Mouse (Mus musculus): ENCODE data around the gene Znrf2.
"Not testable (repeated sequence)": the region's sequence is repeated elsewhere in the genome, so short reads cannot be mapped to it uniquely, and the experiment has no call there.

Gene Znrf2

DNA sequence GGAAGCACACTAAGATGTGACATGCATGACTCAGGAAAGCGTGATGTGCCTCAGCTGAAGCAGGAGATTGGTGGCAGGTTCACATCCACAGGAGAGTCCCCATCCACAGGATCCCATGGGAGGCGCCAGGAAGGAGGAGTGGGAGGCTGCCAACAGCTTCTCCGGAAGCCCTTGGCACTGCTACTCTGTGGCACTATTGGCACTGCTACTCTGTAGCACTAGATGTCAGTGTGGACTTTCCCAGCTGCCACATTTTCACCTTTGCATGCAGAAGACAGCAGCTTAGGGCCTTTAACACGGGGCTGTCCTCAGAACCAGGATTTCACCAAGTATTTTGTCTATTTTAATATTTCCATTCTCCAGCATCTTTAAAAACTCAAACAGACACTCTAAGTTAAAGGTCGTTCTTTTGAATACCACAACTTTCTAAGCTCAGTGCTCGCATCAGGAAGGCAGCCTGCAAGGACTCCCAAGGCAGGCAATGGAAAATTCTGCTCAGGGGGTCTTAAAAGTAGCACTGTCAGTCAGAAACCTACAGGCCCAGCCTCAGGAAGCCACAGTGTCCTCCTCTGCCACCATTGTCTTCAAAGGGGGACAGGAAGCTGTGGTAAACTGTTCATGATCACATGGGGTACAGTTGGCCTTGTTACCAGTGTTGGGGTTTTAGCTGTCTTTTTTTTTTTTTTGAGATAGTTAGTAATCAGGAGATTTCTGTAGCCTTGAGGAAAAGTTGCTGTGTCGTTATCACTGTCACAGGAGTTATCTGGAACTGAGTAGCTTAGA, 7.0 kb upstream of the Znrf2 start:
- no peak for DNase-seq (ENCODE audit: low read depth)

- DNase-seq (ENCODE audit: low read depth) = no peak
Observed at GRCm38 (mm10) chr6:54810314-54810646, 6.4 kb upstream of the Znrf2 start.

DNA sequence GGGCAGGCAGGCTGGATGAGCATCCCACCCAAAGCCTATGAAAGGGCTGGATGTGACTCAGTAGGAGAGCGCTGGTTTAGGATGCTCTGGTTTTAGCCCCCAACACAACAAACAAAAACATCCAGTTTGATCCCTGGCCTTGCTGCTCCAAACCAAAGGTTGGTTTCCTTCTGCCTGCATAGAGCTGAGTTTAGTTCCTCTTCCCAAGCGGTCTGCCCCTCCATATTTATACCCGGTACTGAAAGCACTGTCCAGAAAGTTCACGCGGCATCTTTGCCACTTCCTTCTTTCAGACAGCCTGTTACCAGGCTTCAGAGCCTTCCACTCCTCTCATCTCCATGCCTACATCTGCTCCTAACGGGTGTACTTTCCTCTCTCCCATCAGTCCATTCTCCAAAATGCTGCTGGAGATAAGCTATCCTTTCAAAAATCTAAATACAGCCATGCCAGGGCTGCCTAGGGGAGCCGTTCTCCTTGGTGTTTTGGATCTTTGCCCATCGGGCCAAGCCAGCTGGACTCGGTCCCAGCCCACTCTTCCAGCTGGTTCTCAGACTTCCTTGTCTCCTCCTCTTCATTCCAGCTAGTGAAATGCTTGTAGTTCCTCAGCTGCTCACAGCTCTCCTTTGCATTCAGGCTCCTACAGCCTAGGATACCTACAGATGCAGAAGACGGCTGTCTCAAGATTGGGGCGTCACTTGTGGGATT, 5.0 kb upstream of the Znrf2 start:
- DNase-seq (ENCODE audit: low read depth) = peak; percentile 58

DNA sequence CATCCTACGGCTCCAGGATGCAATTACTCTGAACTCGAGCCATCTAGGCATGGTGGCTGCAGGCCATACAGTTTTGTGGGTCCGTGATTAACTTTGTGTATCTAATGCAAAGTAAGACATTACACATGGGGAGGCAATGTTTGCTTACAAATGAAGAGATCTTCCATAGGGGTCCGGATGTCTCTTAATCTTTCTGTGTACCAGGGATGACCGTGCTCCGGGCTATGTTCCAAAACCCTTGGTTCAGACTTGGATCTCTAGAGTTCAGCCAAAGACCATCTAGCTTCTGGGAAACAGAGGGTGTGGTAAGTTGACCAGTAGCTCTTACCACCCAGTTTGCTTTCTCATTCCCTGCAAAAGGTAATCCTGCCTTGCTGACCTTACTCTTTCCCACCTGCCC, 4.4 kb upstream of the Znrf2 start:
- peak; percentile 45 for DNase-seq (ENCODE audit: low read depth)

DNA sequence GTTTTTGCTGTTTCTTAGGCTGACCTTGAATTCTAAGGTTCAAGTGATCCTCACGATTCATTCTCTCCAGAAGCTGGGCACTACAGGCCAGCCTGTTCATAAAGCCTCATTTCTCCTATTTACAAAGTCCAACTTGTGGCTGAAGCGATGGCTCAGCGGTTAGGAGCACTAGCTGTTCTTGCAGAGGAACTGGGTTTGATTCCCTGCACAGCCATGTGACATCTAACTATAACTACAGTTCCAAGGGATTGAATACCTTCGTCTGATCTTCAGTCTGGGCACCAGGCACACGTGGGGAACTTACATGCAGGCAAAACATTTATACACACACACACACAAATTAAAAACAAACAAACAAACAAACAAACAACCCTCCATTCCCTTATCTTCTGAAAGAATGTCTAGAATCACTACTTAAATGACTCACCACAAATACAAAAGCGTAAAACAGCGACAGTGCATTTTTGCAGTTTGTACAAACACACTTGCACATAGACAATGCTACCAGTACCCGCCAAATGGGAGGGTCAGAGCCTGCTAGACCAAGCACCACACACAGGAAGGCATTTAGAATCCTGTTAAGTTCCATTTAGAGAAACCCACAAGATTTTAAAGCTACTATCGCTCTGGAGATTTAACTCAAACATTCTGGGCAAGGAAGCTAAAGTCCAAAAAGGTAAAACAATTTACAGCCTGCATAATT, 1.1 kb upstream of the Znrf2 start:
- DNase-seq (ENCODE audit: low read depth) = no peak

DNA sequence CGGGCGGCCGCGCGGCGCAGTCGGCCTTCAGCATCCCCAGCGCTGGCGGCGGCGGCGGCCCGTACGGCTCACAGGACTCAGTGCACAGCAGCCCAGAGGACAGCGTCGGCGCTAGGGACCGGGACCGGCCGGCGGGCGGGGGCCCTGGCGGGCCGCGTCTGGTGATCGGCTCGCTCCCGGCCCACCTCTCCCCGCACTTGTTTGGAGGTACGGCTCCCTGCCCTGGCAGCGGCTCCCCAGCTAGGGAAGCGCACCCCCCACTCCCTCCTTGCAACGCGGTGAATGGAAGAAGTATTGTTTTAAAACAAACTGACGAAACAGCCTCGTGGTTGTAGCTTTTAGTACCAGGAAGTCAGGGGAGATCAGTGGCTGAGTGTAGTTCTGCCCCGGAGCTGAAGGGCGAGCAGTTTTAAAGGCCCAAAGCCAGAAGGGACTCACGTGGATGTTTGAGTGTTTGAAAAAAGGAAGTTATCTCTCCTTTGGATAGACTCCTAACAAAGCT, 601 bp downstream of the Znrf2 start:
- DNase-seq (ENCODE audit: low read depth) = peak; percentile 51

DNA sequence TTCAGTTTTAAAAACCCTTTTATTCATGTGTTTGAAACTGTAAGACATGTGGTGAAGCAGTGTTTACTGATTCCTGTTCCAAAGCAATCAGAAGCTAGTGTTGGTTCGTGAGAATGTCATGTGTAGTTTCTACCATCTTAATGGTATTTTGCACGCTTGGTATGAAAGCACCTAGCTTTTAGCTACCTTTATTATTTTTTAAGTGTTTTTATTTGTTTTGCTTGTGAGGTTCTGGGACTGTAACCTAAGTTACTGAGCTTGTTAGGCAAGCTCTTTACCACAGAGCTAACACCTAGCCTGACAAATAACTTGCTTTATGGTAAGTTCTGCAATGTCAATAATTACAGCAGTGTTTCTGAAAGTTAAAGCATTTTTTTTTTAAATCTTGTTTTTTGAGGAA, 1.7 kb downstream of the Znrf2 start:
- no peak for DNase-seq (ENCODE audit: low read depth)

DNA sequence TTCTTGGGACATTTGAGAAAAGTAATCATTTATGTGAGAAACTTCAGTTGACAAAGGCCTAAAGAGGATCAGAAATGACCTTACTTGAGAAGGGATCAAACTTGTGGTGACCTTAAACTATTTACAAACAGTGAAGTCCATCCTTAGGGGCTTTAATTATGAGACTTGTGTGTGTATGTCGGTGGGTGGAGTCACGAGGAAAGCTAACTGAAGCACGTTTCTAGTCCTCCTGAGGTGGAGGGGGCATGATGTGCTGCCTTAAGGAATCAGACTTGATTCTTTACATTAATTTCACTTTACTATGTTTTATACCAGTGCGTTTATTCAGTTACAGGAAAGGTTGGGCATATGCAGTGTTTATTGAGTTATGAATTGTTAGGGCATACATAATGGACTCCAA, 2.6 kb downstream of the Znrf2 start:
- DNase-seq (ENCODE audit: low read depth) = no peak

GRCm38 (mm10) chr6:54819746-54820145, 3.0 kb downstream of the Znrf2 start:
- no peak for DNase-seq (ENCODE audit: low read depth)

- DNase-seq (ENCODE audit: low read depth) = no peak
Observed at GRCm38 (mm10) chr6:54822348-54822747, 5.6 kb downstream of the Znrf2 start.

GRCm38 (mm10) chr6:54824561-54824960, 7.8 kb downstream of the Znrf2 start:
- not testable (repeated sequence) for DNase-seq (ENCODE audit: low read depth)

- DNase-seq (ENCODE audit: low read depth) = no peak
Observed at GRCm38 (mm10) chr6:54827481-54827880, 10.8 kb downstream of the Znrf2 start.

- no peak for DNase-seq (ENCODE audit: low read depth)
Observed at GRCm38 (mm10) chr6:54828274-54828673, 11.6 kb downstream of the Znrf2 start.

DNA sequence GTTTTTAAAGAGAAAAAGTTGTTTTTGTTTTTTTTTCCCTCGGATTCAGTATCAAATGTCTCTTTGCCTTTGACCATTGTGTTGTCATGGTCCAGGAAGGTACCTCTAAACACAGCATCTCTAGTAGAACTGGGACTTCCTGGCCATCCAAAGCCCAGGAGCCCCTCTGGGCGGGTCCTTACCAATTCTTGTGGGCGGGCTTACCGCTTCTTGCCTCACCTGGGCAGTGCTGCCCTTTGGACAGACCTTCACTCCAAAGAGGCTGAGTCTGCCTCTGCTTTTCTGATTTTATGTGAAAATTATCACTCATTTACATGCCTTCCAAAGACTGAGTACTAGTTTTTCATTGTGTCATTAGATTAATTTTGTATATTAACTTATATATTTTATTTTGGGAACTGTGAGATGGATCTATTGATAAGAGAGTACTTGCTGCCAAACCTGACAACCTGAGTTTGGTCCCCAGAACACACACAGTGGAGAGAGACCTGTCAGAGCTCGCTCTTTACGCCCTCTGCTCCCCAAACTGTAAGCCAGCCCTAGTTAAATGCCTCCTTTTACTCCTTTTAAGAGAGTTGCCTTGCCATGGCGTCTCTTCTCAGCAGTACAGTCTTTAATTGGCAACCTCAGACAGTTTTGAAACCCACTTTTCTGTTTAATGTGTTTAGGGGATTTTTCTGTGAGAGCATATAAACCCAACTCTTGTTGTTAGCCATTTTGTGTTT, 13.5 kb downstream of the Znrf2 start:
- no peak for DNase-seq (ENCODE audit: low read depth)

- peak; percentile 44 for DNase-seq (ENCODE audit: low read depth)
Observed at GRCm38 (mm10) chr6:54831069-54831720, 14.5 kb downstream of the Znrf2 start.

GRCm38 (mm10) chr6:54833427-54833826, 16.7 kb downstream of the Znrf2 start:
- no peak for DNase-seq (ENCODE audit: low read depth)

DNA sequence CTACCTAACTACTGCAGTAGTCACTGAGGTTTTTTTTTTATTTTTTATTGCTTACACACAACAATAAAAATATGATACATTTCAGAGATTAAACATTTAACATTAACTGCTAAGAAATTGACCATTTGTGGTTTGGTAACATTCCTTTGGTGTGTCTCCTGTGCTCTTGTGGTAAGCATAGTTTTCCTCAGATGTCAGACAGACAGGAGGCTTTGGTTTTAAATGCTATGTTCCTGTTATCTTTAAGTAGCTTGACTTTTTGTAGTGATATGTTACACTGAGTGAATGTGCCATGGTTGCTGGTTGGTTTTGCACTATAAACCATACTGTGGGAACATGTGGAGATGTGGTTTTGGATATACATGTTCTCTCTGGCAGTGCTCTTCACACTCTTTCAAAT, 19.9 kb downstream of the Znrf2 start:
- DNase-seq (ENCODE audit: low read depth) = no peak

GRCm38 (mm10) chr6:54841399-54841798, 24.7 kb downstream of the Znrf2 start:
- DNase-seq (ENCODE audit: low read depth) = no peak

DNA sequence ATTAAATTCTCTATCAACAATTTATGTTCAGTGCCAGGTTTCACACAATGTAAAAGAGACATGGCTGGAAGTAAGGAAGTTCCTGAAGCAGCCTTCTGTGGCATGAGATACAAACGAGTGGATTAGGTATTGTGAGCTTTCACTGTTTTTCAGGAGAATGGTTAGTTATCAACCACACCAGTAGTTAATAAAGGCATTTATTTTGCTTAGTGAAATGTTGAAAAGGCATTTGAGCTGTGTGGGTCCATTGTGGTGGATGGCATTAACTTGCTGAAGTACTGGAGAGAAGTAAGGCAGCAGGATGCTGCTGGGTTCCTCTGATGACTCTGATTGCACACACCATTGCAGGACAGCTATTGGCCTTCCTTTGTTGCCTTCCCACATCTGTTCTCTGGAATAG, 25.3 kb downstream of the Znrf2 start:
- no peak for DNase-seq (ENCODE audit: low read depth)

- no peak for DNase-seq (ENCODE audit: low read depth)
Observed at GRCm38 (mm10) chr6:54848546-54848945, 31.8 kb downstream of the Znrf2 start.

Measured in fibroblast of lung, adult 2 months (primary cell).